ENCODE assay signal across 8 mouse cellular contexts in the genomic region with DNA sequence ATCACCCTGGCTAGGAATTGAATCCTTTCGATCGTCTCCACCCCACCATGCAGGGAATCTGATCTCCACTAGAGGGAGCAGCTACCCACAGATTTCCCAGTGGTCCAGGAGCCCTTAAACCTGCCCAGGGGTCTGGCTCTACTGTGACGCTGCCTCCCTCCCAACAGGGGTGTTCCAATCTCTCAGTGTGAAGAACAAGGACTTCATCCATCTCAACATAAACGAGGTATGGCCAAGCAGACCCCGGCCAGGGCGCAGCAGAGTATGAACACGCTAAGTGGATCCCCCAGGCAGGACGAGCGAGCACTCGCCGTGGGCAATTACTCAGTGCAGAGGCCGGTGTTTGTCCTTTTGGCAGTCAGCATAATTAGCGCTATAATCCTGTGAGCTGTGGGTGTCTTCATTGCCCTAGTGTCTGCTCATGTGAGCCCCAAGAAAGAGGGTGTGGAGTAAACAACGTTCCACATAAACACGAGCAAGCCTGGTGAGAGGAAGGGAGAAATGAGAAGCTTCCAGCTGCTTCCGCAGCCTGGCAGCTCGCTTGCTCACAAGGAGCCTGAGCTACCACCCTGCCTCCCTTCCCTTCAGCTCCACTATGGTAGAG. TPM values are rescaled to one million over a fixed set of nuclear protein-coding genes. Genes with fewer than 3 reads are reported as not detected.
DNase-seq lines count a peak whose midpoint lies in the region; ATAC-seq and TF ChIP-seq lines count a peak whose summit lies in the region.

No protein-coding gene starts in this region.

- 18% methylated on average over 17 of the region's 17 CpGs for WGBS in hindbrain, embryonic 10.5 days
- WGBS in lung, embryonic 15.5 days: 14% methylated on average over 17 of the region's 17 CpGs
- 1% methylated on average over 17 of the region's 17 CpGs for WGBS in olfactory bulb, adult 2 months
- WGBS in thymus, adult 2 months: 9% methylated on average over 17 of the region's 17 CpGs

- no peaks in the 10 kb centered on the region for H3K9me3 ChIP-seq in hindbrain, embryonic 10.5 days
- no peaks in the 10 kb centered on the region for H3K9me3 ChIP-seq in lung, embryonic 15.5 days

- H3K36me3 ChIP-seq in hindbrain, embryonic 10.5 days: no peaks in the 10 kb centered on the region
- no peaks in the 10 kb centered on the region for H3K36me3 ChIP-seq in lung, embryonic 15.5 days
- H3K36me3 ChIP-seq in thymus, adult 2 months (ENCODE audit: control insufficient read depth, insufficient read depth, low read length): no peaks in the 10 kb centered on the region

- H3K4me2 ChIP-seq in lung, embryonic 15.5 days: peak overlapping the region; percentile 65

- peak overlapping the region; percentile 39 for H3K4me3 ChIP-seq in hindbrain, embryonic 10.5 days
- peak overlapping the region; percentile 28 for H3K4me3 ChIP-seq in lung, embryonic 15.5 days
- H3K4me3 ChIP-seq in olfactory bulb, adult 2 months (ENCODE audit: insufficient read depth, low read depth, low read length): peak overlapping the region; percentile 48
- H3K4me3 ChIP-seq in thymus, adult 2 months (ENCODE audit: control insufficient read depth, insufficient read depth, low read length): peak overlapping the region; percentile 19

- TF ChIP-seq POLR2A in olfactory bulb, adult 2 months (IDR thresholded peaks at IDR 0.05; ENCODE audit: insufficient read depth, low read depth, low read length): no peak
- no peak for TF ChIP-seq POLR2A in thymus, adult 2 months (IDR thresholded peaks at IDR 0.05; ENCODE audit: control insufficient read depth, extremely low read depth, insufficient read depth, low read length, poor library complexity)

- peaks cover 7% of the 10 kb centered on the region; the same call in 1 of the 2 replicates for H3K4me1 ChIP-seq in hindbrain, embryonic 10.5 days (replicated peaks)
- peaks cover 14% of the 10 kb centered on the region for H3K4me1 ChIP-seq in lung, embryonic 15.5 days
- H3K4me1 ChIP-seq in olfactory bulb, adult 2 months (ENCODE audit: control insufficient read depth, insufficient read depth, low read length): peaks cover 13% of the 10 kb centered on the region; the same call in 1 of the 2 replicates
- H3K4me1 ChIP-seq in thymus, adult 2 months (replicated peaks; ENCODE audit: control insufficient read depth, insufficient read depth, low read length): no peaks in the 10 kb centered on the region; the same call in 1 of the 2 replicates

- peak; percentile 81 for TF ChIP-seq CTCF in olfactory bulb, adult 2 months (IDR thresholded peaks at IDR 0.05; ENCODE audit: insufficient read depth, low read depth, low read length)
- TF ChIP-seq CTCF in thymus, adult 2 months (IDR thresholded peaks at IDR 0.05; ENCODE audit: borderline replicate concordance, control insufficient read depth, extremely low read depth, insufficient read depth, low read length, poor library complexity): peak; percentile 71; the same call in 1 of the 2 replicates

- peak; percentile 8 for DNase-seq in MEL-GATA-1-ER (ENCODE audit: extremely low read depth, low read depth)
- peak; percentile 89 for DNase-seq in cerebellum, adult 8-10 months
- peak; percentile 79 for DNase-seq in hindbrain, embryonic 10.5 days (ENCODE audit: low spot score)
- peak; percentile 77 for DNase-seq in layer of hippocampus, adult 9-10 months (ENCODE audit: low spot score)
- DNase-seq in thymus, adult 2 months: peak; percentile 68

- H3K9ac ChIP-seq in lung, embryonic 15.5 days: peak overlapping the region; percentile 25; the same call in 1 of the 2 replicates

- ATAC-seq in frontal cortex, adult (ENCODE audit: low TSS enrichment): peak; percentile 80
- peak; percentile 70; the same call in 1 of the 2 replicates for ATAC-seq in lung, embryonic 15.5 days (ENCODE audit: borderline replicate concordance, extremely low read depth, low FRiP score, low TSS enrichment)

- H3K27me3 ChIP-seq in hindbrain, embryonic 10.5 days (ENCODE audit: insufficient read depth, poor library complexity, severe bottlenecking): peaks cover 21% of the 10 kb centered on the region; the same call in 1 of the 2 replicates
- H3K27me3 ChIP-seq in lung, embryonic 15.5 days: peaks cover 16% of the 10 kb centered on the region; the same call in 1 of the 2 replicates
- no peaks in the 10 kb centered on the region for H3K27me3 ChIP-seq in thymus, adult 2 months (ENCODE audit: control insufficient read depth, insufficient read depth, low read length)

- peak overlapping the region; percentile 19; the same call in 1 of the 2 replicates for H3K27ac ChIP-seq in hindbrain, embryonic 10.5 days
- H3K27ac ChIP-seq in lung, embryonic 15.5 days: no peak overlapping the region
- peak overlapping the region; percentile 22 for H3K27ac ChIP-seq in olfactory bulb, adult 2 months (ENCODE audit: insufficient read depth, low read depth, low read length)
- H3K27ac ChIP-seq in thymus, adult 2 months (ENCODE audit: control insufficient read depth, insufficient read depth, low read length): no peak overlapping the region

RNA-seq across cellular contexts. Expression of gene Capn9, which starts 41.5 kb away (rescaled TPM):
- not detected in 2 replicates for polyA plus RNA-seq in hindbrain, embryonic 10.5 days (2016; fragmentation: Nextera tagmentation; extraction: Ambion mirVana)
- 0.29 and 0.50 TPM in 2 replicates for polyA plus RNA-seq in lung, embryonic 15.5 days (2015; fragmentation: Nextera tagmentation; extraction: Ambion mirVana)
- polyA plus RNA-seq in olfactory bulb, adult 2 months (2012; ENCODE audit: insufficient read depth, insufficient read length, low replicate concordance, missing spikeins): not detected in 2 replicates
- polyA plus RNA-seq in thymus, adult 2 months (2012; rRNA removed): 0.08 and 0.13 TPM in 2 replicates

RNA-seq across cellular contexts. Expression of gene 2310022B05Rik, which starts 45.8 kb away (rescaled TPM):
- 20.1 and 22.2 TPM in 2 replicates for polyA plus RNA-seq in hindbrain, embryonic 10.5 days (2016; fragmentation: Nextera tagmentation; extraction: Ambion mirVana)
- polyA plus RNA-seq in lung, embryonic 15.5 days (2015; fragmentation: Nextera tagmentation; extraction: Ambion mirVana): 29.9 and 30.1 TPM in 2 replicates
- not detected in 2 replicates for polyA plus RNA-seq in olfactory bulb, adult 2 months (2012; ENCODE audit: insufficient read depth, insufficient read length, low replicate concordance, missing spikeins)
- 17.3 and 18.1 TPM in 2 replicates for polyA plus RNA-seq in thymus, adult 2 months (2012; rRNA removed)

RNA-seq across cellular contexts. Expression of gene Agt, which starts 47.9 kb away (rescaled TPM):
- not detected in 2 replicates for polyA plus RNA-seq in hindbrain, embryonic 10.5 days (2016; fragmentation: Nextera tagmentation; extraction: Ambion mirVana)
- 6.9 and 7.9 TPM in 2 replicates for polyA plus RNA-seq in lung, embryonic 15.5 days (2015; fragmentation: Nextera tagmentation; extraction: Ambion mirVana)
- not detected in 2 replicates for polyA plus RNA-seq in olfactory bulb, adult 2 months (2012; ENCODE audit: insufficient read depth, insufficient read length, low replicate concordance, missing spikeins)
- 4.1 and 4.7 TPM in 2 replicates for polyA plus RNA-seq in thymus, adult 2 months (2012; rRNA removed)

Comparison
In these comparisons a context has a peak if more than half of its experiments do, and no peak if none do; other contexts are left out.
1. DNase-seq: peak in every context shown above with its lines; median percentile 89 in cerebellum, adult 8-10 months; 79 in hindbrain, embryonic 10.5 days; 77 in layer of hippocampus, adult 9-10 months; 68 in thymus, adult 2 months; 8 in MEL-GATA-1-ER.
2. H3K27ac ChIP-seq: peak in hindbrain, embryonic 10.5 days (single experiment) and olfactory bulb, adult 2 months (single experiment); none in lung, embryonic 15.5 days (single experiment) and thymus, adult 2 months (single experiment).
3. Peak in every context shown above with its lines, with median percentiles within 50 percentile points of each other: H3K4me3 ChIP-seq.